Mouse (Mus musculus) embryonic fibroblast, embryonic 13.5 days (primary cell): ENCODE data around the gene Itgal.

Experiments used
- CTCF ChIP-seq: IDR thresholded peaks from 2 replicates; pipeline ENCODE4 v1.5.1; 2011; ENCODE audit warnings: mild to moderate bottlenecking, control low read depth, low read length, moderate library complexity, borderline replicate concordance; ENCODE audit not compliant: insufficient read depth
- POLR2A ChIP-seq: IDR thresholded peaks from 2 replicates; pipeline ENCODE4 v1.6.1; 2011; ENCODE audit warnings: low read depth, mild to moderate bottlenecking, control low read depth, low read length, moderate library complexity

- TF ChIP-seq CTCF (no peak), POLR2A (no peak)
Observed at GRCm38 (mm10) chr7:127342332-127342731, 46.3 kb downstream of the Itgal start.
